Mouse (Mus musculus): Measurements from ENCODE around the gene Sfmbt1. TPM values are rescaled to one million over a fixed set of nuclear protein-coding genes. Genes with fewer than 3 reads are reported as not detected.

Sfmbt1 gene
- 17.9 and 18.1 TPM in 2 replicates for polyA plus RNA-seq (2016; fragmentation: Nextera tagmentation; extraction: Ambion mirVana)

DNA sequence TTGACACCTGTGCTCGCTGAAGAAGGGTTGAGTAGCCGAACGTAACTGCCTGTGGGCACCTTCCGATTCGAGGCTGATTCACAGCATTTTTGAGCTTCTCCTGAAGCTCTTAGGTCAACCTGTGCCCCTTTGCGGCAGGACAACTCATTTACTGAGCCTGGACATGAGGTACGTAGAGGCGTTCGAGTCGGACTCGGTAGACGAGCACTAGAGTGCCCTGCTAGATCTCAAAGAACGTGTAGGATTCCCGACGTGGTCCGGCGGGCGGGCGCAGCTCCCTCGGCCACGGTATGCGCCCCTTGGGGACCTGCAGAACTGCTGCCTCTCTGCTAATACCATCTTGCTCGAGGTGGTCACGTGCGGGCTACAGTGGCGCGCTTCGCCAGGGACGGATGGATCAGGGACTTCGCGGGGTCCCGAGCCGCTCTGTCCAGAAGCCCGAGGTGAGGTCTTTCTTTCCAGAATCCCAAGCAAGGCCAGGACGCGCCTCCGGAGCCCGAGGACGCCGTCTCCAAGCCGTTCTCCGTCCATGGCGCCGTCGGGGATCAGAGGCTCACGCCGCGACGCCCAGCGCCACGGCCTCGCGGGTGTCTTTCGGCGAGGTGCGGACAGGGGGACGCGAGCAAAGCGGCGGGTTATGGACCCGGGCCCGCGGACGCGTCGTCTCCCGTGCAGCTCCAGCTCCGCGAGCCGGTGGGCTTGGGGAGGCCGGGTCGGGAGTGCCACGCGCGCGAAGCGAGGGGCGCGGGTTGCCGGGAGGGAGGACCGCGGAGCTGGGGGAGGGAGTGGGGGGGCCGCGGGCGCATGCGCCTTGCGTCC, at the start of gene Sfmbt1:
Gene Sfmbt1, plus strand, starts transcription at position 51 of the 819 bp plus-strand sequence.
- Histone ChIP-seq H3K4me3 (peak within 1 kb of the TSS; percentile 88), H3K9me3 (replicated peaks) (no peaks in the 10 kb centered on the region), H3K4me2 (replicated peaks) (peak within 1 kb of the TSS; percentile 72), H3K27ac (peak within 1 kb of the TSS; percentile 96), H3K4me1 (peaks cover 11% of the 10 kb centered on the region), H3K9ac (peak within 1 kb of the TSS; percentile 85), H3K27me3 (peaks cover 4% of the 10 kb centered on the region), H3K36me3 (no peaks in the 10 kb centered on the region)
- 2% methylated on average over 72 of the region's 87 CpGs for WGBS
- ATAC-seq (ENCODE audit: low FRiP score) = peak; percentile 78

DNA sequence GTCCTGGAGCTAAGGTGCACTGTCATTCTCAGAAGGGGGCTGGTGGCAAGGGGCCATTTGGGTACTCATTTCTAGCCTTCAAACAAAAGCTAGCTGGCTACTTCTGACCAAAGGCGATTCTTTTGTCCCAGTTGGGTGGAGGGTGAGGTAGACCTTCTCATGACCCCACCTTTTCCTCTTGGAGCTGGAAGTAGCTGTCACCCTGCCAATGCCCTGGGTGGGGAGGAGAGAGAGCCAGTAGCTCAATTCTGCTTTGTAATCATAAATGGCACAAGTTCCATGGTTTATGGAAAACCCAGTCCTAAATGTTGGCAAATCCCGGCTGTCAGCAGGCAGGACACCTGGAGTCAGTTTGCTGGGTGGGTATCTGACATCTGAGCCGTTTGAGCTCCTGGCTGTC, 48.6 kb upstream of the Sfmbt1 start:
- Histone ChIP-seq H3K36me3 (peaks cover 70% of the 10 kb centered on the region), H3K4me3 (no peak overlapping the region), H3K4me2 (replicated peaks) (no peak overlapping the region), H3K9ac (no peak overlapping the region), H3K4me1 (no peaks in the 10 kb centered on the region), H3K27me3 (no peaks in the 10 kb centered on the region), H3K27ac (no peak overlapping the region), H3K9me3 (replicated peaks) (no peaks in the 10 kb centered on the region)
- ATAC-seq (ENCODE audit: low FRiP score) = no peak
- WGBS = 79% methylated on average over 3 of the region's 3 CpGs

DNA sequence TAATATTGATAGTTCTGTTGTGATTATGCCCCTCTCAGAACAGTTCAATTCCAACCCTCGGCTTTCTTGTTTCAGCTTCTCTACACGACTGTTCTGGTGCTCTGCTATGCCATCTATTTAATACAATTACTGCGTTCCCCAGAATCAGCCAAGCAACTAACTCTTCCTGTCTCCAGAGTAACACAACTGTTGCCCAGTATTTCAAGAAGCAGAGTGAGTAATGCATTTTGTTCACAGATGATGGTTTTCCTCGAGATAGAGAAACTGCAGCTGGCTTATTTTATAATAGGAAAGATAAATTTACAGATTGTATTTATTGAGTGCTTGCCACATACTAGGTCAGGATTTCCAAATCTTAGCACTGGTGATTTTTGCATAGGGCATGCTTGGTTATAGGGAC, 48.0 kb upstream of the Sfmbt1 start:
- Histone ChIP-seq H3K9me3 (replicated peaks) (no peaks in the 10 kb centered on the region), H3K36me3 (peaks cover 65% of the 10 kb centered on the region), H3K4me1 (no peaks in the 10 kb centered on the region), H3K27me3 (no peaks in the 10 kb centered on the region), H3K4me3 (no peak overlapping the region), H3K27ac (no peak overlapping the region), H3K9ac (no peak overlapping the region), H3K4me2 (replicated peaks) (no peak overlapping the region)
- 92% methylated on average over 4 of the region's 4 CpGs for WGBS
- no peak for ATAC-seq (ENCODE audit: low FRiP score)

DNA sequence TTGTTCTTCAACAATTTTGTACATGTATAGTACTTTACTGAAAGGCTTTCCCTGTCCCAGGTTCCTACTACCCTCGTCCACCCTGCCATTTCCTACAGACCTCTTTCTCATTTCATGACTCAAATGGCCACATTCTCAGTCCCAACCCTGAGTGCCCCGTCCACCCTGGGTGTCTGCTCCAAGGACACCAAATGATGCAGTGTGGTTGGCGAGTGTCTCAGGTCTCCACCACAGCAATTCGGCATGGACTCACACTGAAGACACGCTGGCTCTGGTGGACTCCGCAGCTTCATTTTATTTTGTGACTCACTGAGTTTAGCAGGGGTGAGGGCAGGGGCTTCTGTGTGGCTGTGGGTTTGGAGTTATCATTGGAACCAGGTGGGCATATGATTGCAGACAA, 44.5 kb upstream of the Sfmbt1 start:
- H3K9ac ChIP-seq = no peak overlapping the region
- no peaks in the 10 kb centered on the region for H3K9me3 ChIP-seq (replicated peaks)
- WGBS = 92% methylated on average over 6 of the region's 6 CpGs
- no peaks in the 10 kb centered on the region for H3K4me1 ChIP-seq
- H3K27me3 ChIP-seq = no peaks in the 10 kb centered on the region
- no peak overlapping the region for H3K4me2 ChIP-seq (replicated peaks)
- H3K4me3 ChIP-seq = no peak overlapping the region
- no peak overlapping the region for H3K27ac ChIP-seq
- ATAC-seq (ENCODE audit: low FRiP score) = no peak
- peaks cover 55% of the 10 kb centered on the region for H3K36me3 ChIP-seq

DNA sequence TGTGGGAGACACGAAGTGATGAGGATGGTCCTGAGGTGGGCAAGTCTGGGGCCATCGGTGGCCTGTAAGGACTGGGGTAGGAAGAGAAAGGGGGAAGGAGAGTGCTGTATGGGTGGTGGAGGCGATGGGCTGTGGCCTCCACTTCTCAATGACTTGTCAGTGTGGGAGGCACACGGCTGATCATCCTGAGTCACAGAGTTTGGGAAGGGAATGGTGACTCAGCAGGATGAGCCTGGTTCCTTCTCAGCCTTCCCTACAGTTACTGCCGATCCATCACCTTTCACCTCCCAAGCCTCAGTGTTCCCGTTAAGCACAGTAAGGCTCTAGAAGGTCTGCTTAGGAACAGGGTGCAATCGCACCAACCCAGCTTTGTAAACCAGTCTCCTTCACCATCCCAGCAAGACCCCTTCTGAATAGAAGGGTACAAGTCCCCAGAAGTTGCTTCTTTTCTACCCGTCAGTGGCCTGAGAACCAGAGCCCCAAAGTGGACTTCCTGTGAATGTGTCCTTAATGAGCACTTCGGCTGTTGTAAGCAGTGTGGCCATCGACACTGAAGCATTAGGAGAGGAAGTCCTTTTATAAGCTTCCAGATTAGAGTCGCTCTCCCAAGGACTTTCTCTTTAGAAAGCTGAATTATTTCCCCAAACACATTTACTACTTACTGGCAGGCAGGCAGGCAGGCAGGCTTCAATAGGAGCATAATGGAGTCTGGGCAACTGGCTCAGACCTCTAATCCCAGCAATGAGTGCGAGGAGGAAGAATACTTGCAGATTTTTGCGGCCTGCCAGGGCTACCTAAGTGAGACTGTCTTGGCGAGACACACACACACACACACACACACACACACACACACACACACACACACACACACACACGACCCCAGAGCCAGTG, 43.3 kb upstream of the Sfmbt1 start:
- H3K4me1 ChIP-seq = no peaks in the 10 kb centered on the region
- H3K36me3 ChIP-seq = peaks cover 52% of the 10 kb centered on the region
- no peak overlapping the region for H3K4me2 ChIP-seq (replicated peaks)
- H3K4me3 ChIP-seq = no peak overlapping the region
- no peaks in the 10 kb centered on the region for H3K9me3 ChIP-seq (replicated peaks)
- H3K27ac ChIP-seq = no peak overlapping the region
- WGBS = 80% methylated on average over 15 of the region's 15 CpGs
- no peak overlapping the region for H3K9ac ChIP-seq
- no peaks in the 10 kb centered on the region for H3K27me3 ChIP-seq
- ATAC-seq (ENCODE audit: low FRiP score) = no peak

DNA sequence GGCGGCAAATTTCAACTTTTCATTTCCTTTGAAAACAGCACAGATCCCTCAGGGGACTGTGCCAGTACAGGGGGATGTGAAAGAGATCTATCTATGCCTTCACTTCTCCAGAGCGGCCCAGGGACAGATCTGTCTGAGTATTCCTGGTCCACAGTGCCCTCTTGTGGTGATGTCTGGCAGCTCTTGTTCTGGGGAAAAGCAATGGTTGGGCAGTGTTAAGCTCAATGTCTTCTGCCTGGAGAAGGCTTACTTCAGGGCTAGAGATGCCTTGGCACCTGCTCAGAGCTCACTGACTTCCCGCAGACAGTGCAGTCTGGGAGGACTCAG, 42.7 kb upstream of the Sfmbt1 start:
- Histone ChIP-seq H3K4me3 (no peak overlapping the region), H3K9ac (no peak overlapping the region), H3K27ac (no peak overlapping the region), H3K36me3 (peaks cover 54% of the 10 kb centered on the region), H3K4me2 (replicated peaks) (no peak overlapping the region), H3K27me3 (no peaks in the 10 kb centered on the region), H3K4me1 (no peaks in the 10 kb centered on the region), H3K9me3 (replicated peaks) (no peaks in the 10 kb centered on the region)
- ATAC-seq (ENCODE audit: low FRiP score) = peak; percentile 67; the same call in 1 of the 2 replicates
- 12% methylated on average over 3 of the region's 3 CpGs for WGBS

DNA sequence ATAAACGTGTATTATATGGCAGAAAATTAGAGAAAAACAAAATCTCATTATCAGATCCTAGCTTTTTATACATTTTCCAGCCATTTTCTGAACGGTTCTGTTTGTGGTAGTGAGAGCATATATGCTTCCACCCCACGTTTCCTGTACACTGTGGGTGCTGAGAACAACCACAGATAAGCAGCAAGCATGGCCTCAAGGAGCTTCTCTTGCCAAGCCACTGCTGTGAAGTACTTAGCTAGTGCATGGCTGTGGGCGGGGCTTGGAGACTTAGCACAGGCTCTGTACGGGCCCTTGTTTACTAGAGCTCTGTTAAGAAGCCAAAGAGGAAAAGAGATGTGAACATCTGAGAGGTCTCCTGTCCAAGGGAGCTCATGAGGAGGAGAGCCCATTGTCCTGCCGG, 39.7 kb upstream of the Sfmbt1 start:
- ATAC-seq (ENCODE audit: low FRiP score) = no peak
- Histone ChIP-seq H3K9ac (no peak overlapping the region), H3K36me3 (peaks cover 52% of the 10 kb centered on the region), H3K4me1 (no peaks in the 10 kb centered on the region), H3K4me2 (replicated peaks) (no peak overlapping the region), H3K27ac (no peak overlapping the region), H3K4me3 (no peak overlapping the region), H3K9me3 (replicated peaks) (no peaks in the 10 kb centered on the region), H3K27me3 (no peaks in the 10 kb centered on the region)
- WGBS = 79% methylated on average over 6 of the region's 6 CpGs

DNA sequence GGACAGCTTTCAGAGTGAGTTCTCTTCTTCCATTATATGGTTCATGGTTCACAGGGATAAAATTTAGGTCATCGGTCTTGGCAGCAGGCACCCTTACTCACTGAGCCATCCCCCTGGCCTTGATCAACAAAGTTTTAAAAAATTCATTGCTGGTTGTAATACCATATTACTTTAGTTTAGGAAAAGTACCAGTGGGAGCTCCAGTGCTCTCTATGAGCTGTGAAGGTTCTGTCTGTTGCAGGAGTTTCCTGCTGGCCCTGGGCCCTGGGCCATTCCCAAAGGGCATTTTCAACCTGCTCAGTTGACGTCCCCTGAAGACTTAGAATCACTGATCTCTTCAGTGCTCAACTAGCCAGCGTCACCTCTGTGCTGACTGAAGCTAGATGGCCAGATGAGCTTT, 32.5 kb upstream of the Sfmbt1 start:
- peaks cover 65% of the 10 kb centered on the region for H3K36me3 ChIP-seq
- no peak overlapping the region for H3K9ac ChIP-seq
- H3K27ac ChIP-seq = no peak overlapping the region
- H3K9me3 ChIP-seq (replicated peaks) = no peaks in the 10 kb centered on the region
- H3K4me2 ChIP-seq (replicated peaks) = no peak overlapping the region
- ATAC-seq (ENCODE audit: low FRiP score) = no peak
- H3K4me1 ChIP-seq = no peaks in the 10 kb centered on the region
- H3K4me3 ChIP-seq = no peak overlapping the region
- no peaks in the 10 kb centered on the region for H3K27me3 ChIP-seq
- 94% methylated on average over 3 of the region's 3 CpGs for WGBS

DNA sequence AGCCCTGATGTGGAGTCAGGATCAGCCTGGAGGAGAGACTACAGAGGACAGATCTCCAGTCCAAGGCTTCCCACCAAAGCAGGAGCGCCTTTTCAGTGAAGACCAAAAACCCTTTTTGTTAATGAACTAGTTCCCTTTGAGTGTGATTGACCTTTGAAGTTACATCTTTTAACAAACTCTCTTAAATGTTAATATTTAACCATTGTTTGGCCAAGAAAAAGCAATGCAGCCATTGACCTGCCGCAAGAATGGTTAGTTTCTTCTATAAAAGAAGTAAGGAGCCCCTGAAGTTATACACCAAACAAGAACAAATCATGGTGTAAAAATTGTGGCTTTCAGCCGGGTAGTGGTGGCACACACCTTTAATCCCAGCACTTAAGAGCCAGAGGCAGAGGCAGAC, 24.0 kb upstream of the Sfmbt1 start:
- no peak overlapping the region for H3K4me3 ChIP-seq
- 90% methylated on average over 3 of the region's 3 CpGs for WGBS
- H3K9ac ChIP-seq = no peak overlapping the region
- H3K36me3 ChIP-seq = peaks cover 20% of the 10 kb centered on the region
- H3K9me3 ChIP-seq (replicated peaks) = no peaks in the 10 kb centered on the region
- H3K4me2 ChIP-seq (replicated peaks) = no peak overlapping the region
- H3K4me1 ChIP-seq = no peaks in the 10 kb centered on the region
- H3K27ac ChIP-seq = no peak overlapping the region
- ATAC-seq (ENCODE audit: low FRiP score) = no peak
- H3K27me3 ChIP-seq = no peaks in the 10 kb centered on the region

DNA sequence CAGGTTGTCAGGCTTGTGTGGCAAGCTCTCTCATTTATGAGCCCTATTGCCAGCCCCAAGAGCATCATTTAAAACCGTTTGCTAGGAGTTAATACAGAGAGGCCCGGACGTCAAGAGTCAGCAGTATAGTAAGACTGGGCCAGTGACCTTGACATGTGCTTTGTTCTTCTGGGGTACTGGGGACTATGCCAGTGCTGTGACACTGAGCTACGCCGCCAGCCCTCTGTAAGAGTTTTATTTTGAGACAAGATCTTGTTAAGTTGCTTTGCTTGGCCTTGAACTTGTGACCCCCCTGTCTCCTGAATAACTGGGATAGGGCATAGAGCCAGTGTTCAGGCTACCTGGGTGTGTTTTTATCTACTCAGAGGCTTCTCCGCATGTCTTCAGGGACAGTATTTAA, 22.2 kb upstream of the Sfmbt1 start:
- Histone ChIP-seq H3K4me1 (peaks cover 1% of the 10 kb centered on the region; the same call in 1 of the 2 replicates), H3K4me3 (no peak overlapping the region), H3K27ac (no peak overlapping the region), H3K9me3 (replicated peaks) (no peaks in the 10 kb centered on the region), H3K9ac (no peak overlapping the region), H3K4me2 (replicated peaks) (no peak overlapping the region), H3K36me3 (peaks cover 15% of the 10 kb centered on the region), H3K27me3 (no peaks in the 10 kb centered on the region)
- 86% methylated on average over 6 of the region's 6 CpGs for WGBS
- no peak for ATAC-seq (ENCODE audit: low FRiP score)

DNA sequence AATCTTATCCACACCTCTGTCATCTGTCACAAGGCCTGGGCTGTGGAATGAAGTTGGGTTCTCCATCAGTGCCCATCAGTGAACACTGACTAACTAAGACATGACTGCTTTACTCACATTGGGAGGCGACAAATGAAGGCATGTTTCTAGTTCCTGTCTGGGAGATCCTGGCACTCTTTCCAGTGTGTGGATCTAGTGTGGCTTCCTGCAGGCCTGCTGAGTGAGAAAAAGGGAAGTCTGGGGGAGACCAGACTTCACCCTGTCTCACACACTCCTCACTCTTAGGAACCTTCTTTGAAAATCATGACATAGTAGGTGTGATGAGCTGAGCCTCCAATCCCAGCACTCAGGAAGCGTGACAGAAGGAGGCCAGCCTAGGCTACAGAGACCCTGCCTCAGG, 19.9 kb upstream of the Sfmbt1 start:
- no peak for ATAC-seq (ENCODE audit: low FRiP score)
- no peak overlapping the region for H3K9ac ChIP-seq
- H3K36me3 ChIP-seq = peaks cover 11% of the 10 kb centered on the region
- peaks cover 7% of the 10 kb centered on the region; the same call in 1 of the 2 replicates for H3K4me1 ChIP-seq
- H3K27ac ChIP-seq = no peak overlapping the region
- no peak overlapping the region for H3K4me2 ChIP-seq (replicated peaks)
- no peaks in the 10 kb centered on the region for H3K27me3 ChIP-seq
- no peaks in the 10 kb centered on the region for H3K9me3 ChIP-seq (replicated peaks)
- H3K4me3 ChIP-seq = no peak overlapping the region
- WGBS = 90% methylated on average over 2 of the region's 2 CpGs

DNA sequence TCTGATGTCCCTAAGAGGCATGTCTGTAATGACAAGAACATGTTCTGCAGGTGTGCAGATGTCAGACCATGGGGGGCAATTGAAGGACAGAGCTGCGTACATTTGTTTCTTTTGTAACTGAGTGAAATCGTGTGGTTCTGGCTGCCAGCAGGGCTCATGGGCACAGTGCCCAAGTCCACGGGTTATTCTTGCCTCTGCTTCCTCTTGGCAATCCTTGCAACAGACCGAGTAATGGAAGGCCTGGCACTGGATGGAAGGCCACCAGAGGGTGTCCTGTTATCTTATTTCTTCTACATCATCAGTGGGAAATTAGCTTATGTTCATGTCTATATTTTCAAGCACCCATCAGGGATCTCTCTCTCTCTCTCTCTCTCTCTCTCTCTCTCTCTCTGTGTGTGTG, 19.0 kb upstream of the Sfmbt1 start:
- Histone ChIP-seq H3K27ac (no peak overlapping the region), H3K9ac (no peak overlapping the region), H3K36me3 (peaks cover 2% of the 10 kb centered on the region; the same call in 1 of the 2 replicates), H3K4me2 (replicated peaks) (no peak overlapping the region), H3K4me1 (peaks cover 7% of the 10 kb centered on the region; the same call in 1 of the 2 replicates), H3K27me3 (no peaks in the 10 kb centered on the region), H3K9me3 (replicated peaks) (no peaks in the 10 kb centered on the region), H3K4me3 (no peak overlapping the region)
- WGBS = 62% methylated on average over 4 of the region's 4 CpGs
- ATAC-seq (ENCODE audit: low FRiP score) = no peak

Measured in hindbrain, embryonic 12.5 days (tissue).